Mouse (Mus musculus): Measurements from ENCODE around the gene Hrh2.
A peak's percentile ranks its signal among the peaks of the same experiment; 100 is the strongest.

Hrh2 gene

GRCm38 (mm10) chr13:54215777-54216316, 23.9 kb downstream of the Hrh2 start:
- no peak for DNase-seq (ENCODE audit: low spot score in 2 of 2)

- no peak for DNase-seq (ENCODE audit: low spot score in 2 of 2)
Observed at GRCm38 (mm10) chr13:54218341-54218740, 26.4 kb downstream of the Hrh2 start.

GRCm38 (mm10) chr13:54221631-54222179, 29.8 kb downstream of the Hrh2 start:
- no peak for DNase-seq (ENCODE audit: low spot score in 2 of 2)

- DNase-seq (ENCODE audit: low spot score in 2 of 2) = no peak
Observed at GRCm38 (mm10) chr13:54222921-54223769, 31.2 kb downstream of the Hrh2 start.

GRCm38 (mm10) chr13:54227916-54228483, 36.1 kb downstream of the Hrh2 start:
- DNase-seq (ENCODE audit: low spot score in 2 of 2) = no peak

GRCm38 (mm10) chr13:54230081-54230480, 38.2 kb downstream of the Hrh2 start:
- no peak for DNase-seq (ENCODE audit: low spot score in 2 of 2)

- DNase-seq (ENCODE audit: low spot score in 2 of 2) = peak; percentile 40 to 69
Observed at GRCm38 (mm10) chr13:54231868-54232267, 39.9 kb downstream of the Hrh2 start.

- DNase-seq (ENCODE audit: low spot score in 2 of 2) = no peak
Observed at GRCm38 (mm10) chr13:54237512-54237911, 45.6 kb downstream of the Hrh2 start.

GRCm38 (mm10) chr13:54238585-54239323, 46.8 kb downstream of the Hrh2 start:
- DNase-seq (ENCODE audit: low spot score in 2 of 2) = no peak

GRCm38 (mm10) chr13:54242380-54242779, 50.5 kb downstream of the Hrh2 start:
- peak in 1 of 2 experiments; percentile 37 for DNase-seq (ENCODE audit: low spot score in 2 of 2)

- no peak for DNase-seq (ENCODE audit: low spot score in 2 of 2)
Observed at GRCm38 (mm10) chr13:54245204-54245603, 53.3 kb downstream of the Hrh2 start.

GRCm38 (mm10) chr13:54247545-54247944, 55.6 kb downstream of the Hrh2 start:
- DNase-seq (ENCODE audit: low spot score in 2 of 2) = peak; percentile 44 to 62

- DNase-seq (ENCODE audit: low spot score in 2 of 2) = no peak
Observed at GRCm38 (mm10) chr13:54248436-54248995, 56.6 kb downstream of the Hrh2 start.

- DNase-seq (ENCODE audit: low spot score in 2 of 2) = peak in 1 of 2 experiments; percentile 20
Observed at GRCm38 (mm10) chr13:54249007-54249406, 57.1 kb downstream of the Hrh2 start.

GRCm38 (mm10) chr13:54250346-54250745, 58.4 kb downstream of the Hrh2 start:
- no peak for DNase-seq (ENCODE audit: low spot score in 2 of 2)

- DNase-seq (ENCODE audit: low spot score in 2 of 2) = no peak
Observed at GRCm38 (mm10) chr13:54251541-54252225, 59.8 kb downstream of the Hrh2 start.

- DNase-seq (ENCODE audit: low spot score in 2 of 2) = no peak
Observed at GRCm38 (mm10) chr13:54257580-54258223, 65.8 kb downstream of the Hrh2 start.

- no peak for DNase-seq (ENCODE audit: low spot score in 2 of 2)
Observed at GRCm38 (mm10) chr13:54258231-54258743, 66.4 kb downstream of the Hrh2 start.

- no peak for DNase-seq (ENCODE audit: low spot score in 2 of 2)
Observed at GRCm38 (mm10) chr13:54260318-54260717, 68.4 kb downstream of the Hrh2 start.
